8 mouse cellular contexts compared by ENCODE assay signal in genomic region chr1:183220796-183221718, GRCm38 (mm10). TPM values are rescaled to one million over a fixed set of nuclear protein-coding genes. Genes with fewer than 3 reads are reported as not detected.
DNase-seq lines count a peak whose midpoint lies in the region; ATAC-seq and TF ChIP-seq lines count a peak whose summit lies in the region.

Gene Disp1, minus strand, starts transcription at chr1:183221522.

- peak within 1 kb of the TSS; percentile 71 to 100 (median 90) for H3K4me3 ChIP-seq in CH12.LX (replicated peaks in 1 of 3; ENCODE audit: low read depth in 2 of 3, low read length in 2 of 3, poor library complexity in 1 of 3)
- peak within 1 kb of the TSS; percentile 80 for H3K4me3 ChIP-seq in forebrain, embryonic 11.5 days (ENCODE audit: low read depth, low read length)
- H3K4me3 ChIP-seq in heart, embryonic 16.5 days (ENCODE audit: low read length): peak within 1 kb of the TSS; percentile 84
- peak within 1 kb of the TSS; percentile 86 for H3K4me3 ChIP-seq in liver, postnatal 0 days (ENCODE audit: low read depth, low read length)
- H3K4me3 ChIP-seq in neural tube, embryonic 13.5 days: peak within 1 kb of the TSS; percentile 70
- peak within 1 kb of the TSS; percentile 94 for H3K4me3 ChIP-seq in testis, adult 2 months (ENCODE audit: control insufficient read depth, low read depth, low read length)

- H3K4me2 ChIP-seq in CH12.LX (ENCODE audit: insufficient read depth, low read depth, poor library complexity, severe bottlenecking): peak within 1 kb of the TSS; percentile 72
- peak within 1 kb of the TSS; percentile 70 for H3K4me2 ChIP-seq in forebrain, embryonic 11.5 days (ENCODE audit: low read depth, low read length, severe bottlenecking)
- peak within 1 kb of the TSS; percentile 64 for H3K4me2 ChIP-seq in heart, embryonic 16.5 days (ENCODE audit: low read depth, low read length)
- H3K4me2 ChIP-seq in liver, postnatal 0 days (ENCODE audit: low read depth, low read length): peak within 1 kb of the TSS; percentile 81
- H3K4me2 ChIP-seq in neural tube, embryonic 13.5 days: peak within 1 kb of the TSS; percentile 75

- WGBS in forebrain, embryonic 11.5 days: 4% methylated on average over 56 of the region's 56 CpGs
- 3% methylated on average over 56 of the region's 56 CpGs for WGBS in heart, embryonic 16.5 days
- WGBS in liver, postnatal 0 days (ENCODE audit: insufficient replicate concordance): 2% methylated on average over 55 of the region's 56 CpGs
- WGBS in neural tube, embryonic 13.5 days: 3% methylated on average over 56 of the region's 56 CpGs

- DNase-seq in CH12.LX (ENCODE audit: extremely low read depth): peak; percentile 78
- peak; percentile 52 for DNase-seq in c-Kit-positive CD71-negative TER-119-negative erythroid progenitor cells, embryonic 14.5 days (ENCODE audit: low read depth)
- peak; percentile 89 for DNase-seq in forebrain, embryonic 11.5 days (ENCODE audit: low spot score)
- DNase-seq in kidney, postnatal 25 days: peak; percentile 71 to 83
- peak; percentile 80 for DNase-seq in liver, postnatal 0 days

- H3K9me3 ChIP-seq in CH12.LX (replicated peaks; ENCODE audit: low read length): no peaks in the 10 kb centered on the region
- no peaks in the 10 kb centered on the region for H3K9me3 ChIP-seq in forebrain, embryonic 11.5 days (ENCODE audit: control insufficient read depth, low read length)
- no peaks in the 10 kb centered on the region for H3K9me3 ChIP-seq in heart, embryonic 16.5 days (replicated peaks; ENCODE audit: control insufficient read depth, low read length)
- no peaks in the 10 kb centered on the region for H3K9me3 ChIP-seq in liver, postnatal 0 days (ENCODE audit: low read length)
- H3K9me3 ChIP-seq in neural tube, embryonic 13.5 days: no peaks in the 10 kb centered on the region

- no peak for TF ChIP-seq RAD21 in CH12.LX (IDR thresholded peaks at IDR 0.05; ENCODE audit: low read depth, low read length)

- dilution Hi-C loops in CH12.LX (cut with MboI; ENCODE audit: extremely low pct_ligation_motif_present, extremely low pct_unique_long_range_greater_than_20kb, low sequenced_read_pairs): no loop called here

- H3K36me3 ChIP-seq in CH12.LX (replicated peaks in 1 of 2; ENCODE audit: control insufficient read depth in 1 of 2, insufficient read depth in 1 of 2, low read length in 1 of 2): peaks cover 0 to 22% of the 10 kb centered on the region in 2 experiments
- no peaks in the 10 kb centered on the region for H3K36me3 ChIP-seq in forebrain, embryonic 11.5 days (ENCODE audit: control insufficient read depth, insufficient read depth, low read length)
- H3K36me3 ChIP-seq in heart, embryonic 16.5 days (ENCODE audit: control insufficient read depth, insufficient read depth): no peaks in the 10 kb centered on the region
- H3K36me3 ChIP-seq in liver, postnatal 0 days (replicated peaks; ENCODE audit: insufficient read depth, low read length): no peaks in the 10 kb centered on the region
- no peaks in the 10 kb centered on the region for H3K36me3 ChIP-seq in neural tube, embryonic 13.5 days
- H3K36me3 ChIP-seq in testis, adult 2 months (ENCODE audit: control insufficient read depth, insufficient read depth, low read length): no peaks in the 10 kb centered on the region

- peak; percentile 88 for TF ChIP-seq POLR2A in CH12.LX (IDR thresholded peaks at IDR 0.05; ENCODE audit: low read depth, low read length)
- 0 out of 2 replicates have a peak, but pooled peaks have one; percentile 34 for TF ChIP-seq POLR2A in testis, adult 2 months (IDR thresholded peaks at IDR 0.05; ENCODE audit: control insufficient read depth, low read depth, low read length)

- peak within 1 kb of the TSS; percentile 98 for H3K9ac ChIP-seq in CH12.LX (ENCODE audit: insufficient read depth, low read depth)
- peak within 1 kb of the TSS; percentile 96 for H3K9ac ChIP-seq in forebrain, embryonic 11.5 days (ENCODE audit: low read length)
- peak within 1 kb of the TSS; percentile 94 for H3K9ac ChIP-seq in heart, embryonic 16.5 days (ENCODE audit: low read length)
- H3K9ac ChIP-seq in liver, postnatal 0 days (replicated peaks): peak within 1 kb of the TSS; percentile 83
- H3K9ac ChIP-seq in neural tube, embryonic 13.5 days: peak within 1 kb of the TSS; percentile 89

- H3K27me3 ChIP-seq in CH12.LX (replicated peaks): no peaks in the 10 kb centered on the region
- no peaks in the 10 kb centered on the region for H3K27me3 ChIP-seq in forebrain, embryonic 11.5 days (ENCODE audit: control insufficient read depth, insufficient read depth, low read length)
- no peaks in the 10 kb centered on the region for H3K27me3 ChIP-seq in heart, embryonic 16.5 days (ENCODE audit: control insufficient read depth, insufficient read depth, low read length)
- no peaks in the 10 kb centered on the region for H3K27me3 ChIP-seq in liver, postnatal 0 days (ENCODE audit: insufficient read depth, low read length)
- no peaks in the 10 kb centered on the region for H3K27me3 ChIP-seq in neural tube, embryonic 13.5 days
- no peaks in the 10 kb centered on the region for H3K27me3 ChIP-seq in testis, adult 2 months (ENCODE audit: control insufficient read depth, insufficient read depth, low read length)

- H3K4me1 ChIP-seq in CH12.LX (ENCODE audit: control insufficient read depth in 1 of 2, insufficient read depth in 2 of 2): peaks cover 2 to 22% of the 10 kb centered on the region in 2 experiments; a peak in 3 of 4 replicates
- 0 out of 2 replicates have a peak, but pooled peaks cover 2% of the 10 kb centered on the region for H3K4me1 ChIP-seq in forebrain, embryonic 11.5 days (replicated peaks; ENCODE audit: control insufficient read depth, insufficient read depth, low read length)
- H3K4me1 ChIP-seq in heart, embryonic 16.5 days (ENCODE audit: control insufficient read depth, insufficient read depth, low read length): peaks cover 11% of the 10 kb centered on the region
- peaks cover 8% of the 10 kb centered on the region for H3K4me1 ChIP-seq in liver, postnatal 0 days (ENCODE audit: insufficient read depth)
- peaks cover 19% of the 10 kb centered on the region for H3K4me1 ChIP-seq in neural tube, embryonic 13.5 days (replicated peaks)
- H3K4me1 ChIP-seq in testis, adult 2 months (ENCODE audit: control insufficient read depth, insufficient read depth, low read length): peaks cover 2% of the 10 kb centered on the region

- no peak for TF ChIP-seq CTCF in CH12.LX (conservative IDR thresholded peaks at IDR 0.05 in 1 of 2, IDR thresholded peaks at IDR 0.05 in 1 of 2; ENCODE audit: low read depth in 2 of 2, low read length in 2 of 2)
- TF ChIP-seq CTCF in liver, postnatal 0 days (IDR thresholded peaks at IDR 0.05; ENCODE audit: low read depth): no peak
- no peak for TF ChIP-seq CTCF in testis, adult 2 months (IDR thresholded peaks at IDR 0.05; ENCODE audit: control insufficient read depth, insufficient read depth, insufficient replicate concordance, low read depth, low read length)

- peak within 1 kb of the TSS; percentile 61; the same call in 1 of the 2 replicates for H3K27ac ChIP-seq in CH12.LX (ENCODE audit: insufficient read depth, low read depth)
- 0 out of 2 replicates have a peak within 1 kb of the TSS, but pooled peaks have one; percentile 18 for H3K27ac ChIP-seq in forebrain, embryonic 11.5 days (ENCODE audit: low read depth, low read length)
- peak within 1 kb of the TSS; percentile 74 for H3K27ac ChIP-seq in heart, embryonic 16.5 days (ENCODE audit: low read length)
- peak within 1 kb of the TSS; percentile 36; the same call in 1 of the 2 replicates for H3K27ac ChIP-seq in liver, postnatal 0 days (ENCODE audit: low read depth)
- H3K27ac ChIP-seq in neural tube, embryonic 13.5 days (replicated peaks): peak within 1 kb of the TSS; percentile 63; the same call in 1 of the 2 replicates
- H3K27ac ChIP-seq in testis, adult 2 months (ENCODE audit: control insufficient read depth, insufficient read depth, low read depth, low read length): peak within 1 kb of the TSS; percentile 67

- H3K79me2 ChIP-seq in CH12.LX (replicated peaks; ENCODE audit: control insufficient read depth, extremely low read depth, insufficient read depth, poor library complexity, severe bottlenecking): peaks cover 3% of the 10 kb centered on the region

- 0 out of 2 replicates have a peak, but pooled peaks have one; percentile 16 for TF ChIP-seq EP300 in CH12.LX (IDR thresholded peaks at IDR 0.05; ENCODE audit: low read length)
- TF ChIP-seq EP300 in liver, postnatal 0 days (IDR thresholded peaks at IDR 0.05; ENCODE audit: low read depth): no peak

- peak; percentile 93 for ATAC-seq in forebrain, embryonic 11.5 days (replicated peaks; ENCODE audit: low FRiP score)
- peak; percentile 91 for ATAC-seq in heart, embryonic 16.5 days (replicated peaks; ENCODE audit: extremely low read depth, insufficient read depth, low FRiP score)
- ATAC-seq in liver, postnatal 0 days: peak; percentile 86
- peak; percentile 88 for ATAC-seq in neural tube, embryonic 13.5 days (ENCODE audit: low read depth)

- in situ Hi-C loops in CH12.LX (cut with MboI; ENCODE audit: low pct_ligation_motif_present, low pct_unique_long_range_greater_than_20kb, low sequenced_read_pairs): no loop called here

TF ChIP-seq in CH12.LX, 34 proteins besides CTCF, POLR2A, EP300 and RAD21 (continues in another document):
- TF ChIP-seq MXI1 (IDR thresholded peaks at IDR 0.05; ENCODE audit: low read depth, low read length) (no peak; the same call in 1 of the 2 replicates), MAZ (IDR thresholded peaks at IDR 0.05; ENCODE audit: low read depth, low read length) (no peak), SIN3A (IDR thresholded peaks at IDR 0.05; ENCODE audit: low read length) (peak; percentile 74), ETS1 (conservative IDR thresholded peaks at IDR 0.05; ENCODE audit: low read depth, low read length) (no peak; the same call in 1 of the 2 replicates), IRF4 (IDR thresholded peaks at IDR 0.05; ENCODE audit: low read depth, low read length) (no peak), GABPA (IDR thresholded peaks at IDR 0.05; ENCODE audit: insufficient replicate concordance, low read depth, low read length) (no peak), MAFK (IDR thresholded peaks at IDR 0.05; ENCODE audit: insufficient replicate concordance, low read length) (no peak), NRF1 (IDR thresholded peaks at IDR 0.05; ENCODE audit: low read depth, low read length) (no peak), MEF2A (IDR thresholded peaks at IDR 0.05; ENCODE audit: borderline replicate concordance, low read depth, low read length) (no peak; the same call in 1 of the 2 replicates), E2F4 (IDR thresholded peaks at IDR 0.05; ENCODE audit: insufficient replicate concordance, low read depth, low read length) (no peak)

RNA-seq across cellular contexts. Expression of gene Disp1, which starts in this region (rescaled TPM):
- 5.4 and 5.9 TPM in 2 replicates for total RNA-seq in CH12.LX (2012; rRNA removed)
- 3.1 and 3.4 TPM in 2 replicates for total RNA-seq in CH12.LX (2014; rRNA removed)
- 8.9 and 11.3 TPM in 2 replicates for polyA plus RNA-seq in CH12.LX (2012; ENCODE audit: insufficient read length, low read depth)
- polyA plus RNA-seq in forebrain, embryonic 11.5 days (2014; fragmentation: Nextera tagmentation; extraction: Ambion mirVana): 11.3 and 11.4 TPM in 2 replicates
- polyA plus RNA-seq in heart, embryonic 16.5 days (2015; fragmentation: Nextera tagmentation; extraction: Ambion mirVana): 9.9 and 10.3 TPM in 2 replicates
- polyA plus RNA-seq in liver, postnatal 0 days (2015; fragmentation: Nextera tagmentation; extraction: Ambion mirVana): 1.6 and 1.9 TPM in 2 replicates
- 8.1 and 10.0 TPM in 2 replicates for polyA plus RNA-seq in neural tube, embryonic 13.5 days (2015; fragmentation: Nextera tagmentation; extraction: Ambion mirVana)
- polyA plus RNA-seq in testis, adult 2 months (2012; rRNA removed): 4.1 and 5.8 TPM in 2 replicates

Comparison
In these comparisons a context has a peak if more than half of its experiments do, and no peak if none do; other contexts are left out.
1. Peak in every context shown above with its lines: DNase-seq, ATAC-seq, H3K4me3 ChIP-seq and H3K27ac ChIP-seq.
2. H3K27ac ChIP-seq: peak in every context shown above with its lines; median percentile 74 in heart, embryonic 16.5 days; 67 in testis, adult 2 months; 63 in neural tube, embryonic 13.5 days; 61 in CH12.LX; 36 in liver, postnatal 0 days; 18 in forebrain, embryonic 11.5 days.